Mouse (Mus musculus): ENCODE measurements at regions not wholly inside any gene's neighbourhood (a gene's known extent, or its start where the extent isn't known, plus 50 kb on each side); places are given as distances from the start of the nearest gene placed in this dataset.
"Not testable (repeated sequence)": the region's sequence is repeated elsewhere in the genome, so short reads cannot be mapped to it uniquely, and the experiment has no call there.

- DNase-seq (ENCODE audit: inconsistent age in 2 of 2, low spot score in 1 of 2): not testable (repeated sequence)
Measured at GRCm38 (mm10) chr16:21102033-21102432, 51.8 kb downstream of the Teddm3 start.

- not testable (repeated sequence) for DNase-seq (ENCODE audit: inconsistent age in 2 of 2, low spot score in 1 of 2)
Measured at GRCm38 (mm10) chr16:21100126-21100525, 53.7 kb downstream of the Teddm3 start.

GRCm38 (mm10) chr16:21074779-21075148, 79.0 kb downstream of the Teddm3 start:
- no peak for DNase-seq (ENCODE audit: inconsistent age in 2 of 2, low spot score in 1 of 2)

GRCm38 (mm10) chr16:21074082-21074778, 79.6 kb downstream of the Teddm3 start:
- peak in 1 of 2 experiments; percentile 21 for DNase-seq (ENCODE audit: inconsistent age in 2 of 2, low spot score in 1 of 2)

GRCm38 (mm10) chr16:21060211-21060610, 93.6 kb downstream of the Teddm3 start:
- DNase-seq (ENCODE audit: inconsistent age in 2 of 2, low spot score in 1 of 2): peak; percentile 24 to 70

- DNase-seq (ENCODE audit: inconsistent age in 2 of 2, low spot score in 1 of 2): no peak
Measured at GRCm38 (mm10) chr16:21054772-21055171, 99.0 kb downstream of the Teddm3 start.

GRCm38 (mm10) chr16:21022087-21022486, 131.7 kb downstream of the Teddm3 start:
- DNase-seq (ENCODE audit: inconsistent age in 2 of 2, low spot score in 1 of 2): not testable (repeated sequence)

GRCm38 (mm10) chr16:21004871-21005270, 148.9 kb downstream of the Teddm3 start:
- DNase-seq (ENCODE audit: inconsistent age in 2 of 2, low spot score in 1 of 2): no peak

- DNase-seq (ENCODE audit: inconsistent age in 2 of 2, low spot score in 1 of 2): no peak
Measured at GRCm38 (mm10) chr16:21001126-21001525, 152.7 kb downstream of the Teddm3 start.

GRCm38 (mm10) chr16:20990524-20990923, 163.3 kb downstream of the Teddm3 start:
- DNase-seq (ENCODE audit: inconsistent age in 2 of 2, low spot score in 1 of 2): no peak

- peak in 1 of 2 experiments; percentile 23 for DNase-seq (ENCODE audit: inconsistent age in 2 of 2, low spot score in 1 of 2)
Measured at GRCm38 (mm10) chr16:20975406-20975805, 178.4 kb downstream of the Teddm3 start.

GRCm38 (mm10) chr16:20972442-20972841, 181.4 kb downstream of the Teddm3 start:
- DNase-seq (ENCODE audit: inconsistent age in 2 of 2, low spot score in 1 of 2): no peak

GRCm38 (mm10) chr16:20958905-20959304, 194.9 kb downstream of the Teddm3 start:
- no peak for DNase-seq (ENCODE audit: inconsistent age in 2 of 2, low spot score in 1 of 2)

- no peak for DNase-seq (ENCODE audit: inconsistent age in 2 of 2, low spot score in 1 of 2)
Measured at GRCm38 (mm10) chr16:20936722-20937121, 202.4 kb upstream of the Thpo start.

GRCm38 (mm10) chr16:20934846-20935245, 200.5 kb upstream of the Thpo start:
- DNase-seq (ENCODE audit: inconsistent age in 2 of 2, low spot score in 1 of 2): not testable (repeated sequence)

GRCm38 (mm10) chr16:20930003-20930402, 195.7 kb upstream of the Thpo start:
- DNase-seq (ENCODE audit: inconsistent age in 2 of 2, low spot score in 1 of 2): not testable (repeated sequence)

- not testable (repeated sequence) for DNase-seq (ENCODE audit: inconsistent age in 2 of 2, low spot score in 1 of 2)
Measured at GRCm38 (mm10) chr16:20925776-20926175, 191.5 kb upstream of the Thpo start.

GRCm38 (mm10) chr16:20910864-20911263, 176.6 kb upstream of the Thpo start:
- DNase-seq (ENCODE audit: inconsistent age in 2 of 2, low spot score in 1 of 2): peak in 1 of 2 experiments; percentile 27

- DNase-seq (ENCODE audit: inconsistent age in 2 of 2, low spot score in 1 of 2): peak in 1 of 2 experiments; percentile 53
Measured at GRCm38 (mm10) chr16:20908467-20909351, 174.4 kb upstream of the Thpo start.

- peak in 1 of 2 experiments; percentile 72 for DNase-seq (ENCODE audit: inconsistent age in 2 of 2, low spot score in 1 of 2)
Measured at GRCm38 (mm10) chr16:20895734-20896133, 161.4 kb upstream of the Thpo start.

GRCm38 (mm10) chr16:20871726-20872125, 137.4 kb upstream of the Thpo start:
- no peak for DNase-seq (ENCODE audit: inconsistent age in 2 of 2, low spot score in 1 of 2)

- DNase-seq (ENCODE audit: inconsistent age in 2 of 2, low spot score in 1 of 2): no peak
Measured at GRCm38 (mm10) chr16:20866771-20867170, 132.5 kb upstream of the Thpo start.
